Mouse (Mus musculus) ES-E14 (cell line): ENCODE results near the gene Ttll12.

Source experiments
- CHD2 ChIP-seq: IDR thresholded peaks from 2 replicates; pipeline ENCODE4 v1.6.1; 2014; ENCODE audit warnings: mild to moderate bottlenecking, low read depth, low read length, inconsistent platforms
- HCFC1 ChIP-seq: IDR thresholded peaks from 2 replicates; pipeline ENCODE4 v1.6.1; 2012; ENCODE audit warnings: low read length, inconsistent platforms, borderline replicate concordance; ENCODE audit not compliant: insufficient read depth
- MAFK ChIP-seq: IDR thresholded peaks from 2 replicates; pipeline ENCODE4 v1.6.1; 2014; ENCODE audit warnings: mild to moderate bottlenecking, low read depth, low read length, inconsistent platforms; ENCODE audit not compliant: insufficient read depth
- ZC3H11A ChIP-seq: IDR thresholded peaks from 2 replicates; pipeline ENCODE4 v1.6.1; 2012; ENCODE audit warnings: low read depth, mild to moderate bottlenecking, inconsistent platforms, low read length, borderline replicate concordance
- ZNF384 ChIP-seq: IDR thresholded peaks from 2 replicates; pipeline ENCODE4 v1.6.1; 2012; ENCODE audit warnings: low read depth, low read length, inconsistent platforms

DNA sequence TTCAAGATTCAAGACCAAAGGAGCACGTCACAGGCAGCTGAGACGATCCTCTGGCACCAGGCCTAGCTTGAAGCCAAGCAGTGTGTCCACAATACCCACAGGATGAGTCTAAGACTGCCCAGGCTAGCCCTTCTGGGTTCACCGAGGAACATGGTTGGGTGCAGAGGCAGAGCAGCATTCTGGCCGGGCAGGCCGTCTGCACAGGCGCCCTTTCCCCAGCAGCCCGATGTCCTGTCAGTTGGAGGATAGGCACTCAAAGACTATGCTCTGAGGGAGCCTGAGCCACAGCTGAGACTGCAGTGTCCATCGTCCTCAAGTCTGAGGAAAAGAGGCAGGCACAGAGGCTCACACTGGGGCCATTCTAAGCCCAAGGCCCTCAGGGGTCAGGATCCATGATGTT lies 47.8 kb downstream of the Ttll12 start:
- TF ChIP-seq CHD2 (no peak), ZC3H11A (no peak), HCFC1 (no peak), MAFK (no peak), ZNF384 (no peak)
